Mouse (Mus musculus) forebrain, embryonic 11.5 days (tissue): Measurements from ENCODE around the gene Mapre3. TPM values are rescaled to one million over a fixed set of nuclear protein-coding genes. Genes with fewer than 3 reads are reported as not detected.

Experiments used
- ATAC-seq: fragments of 200-750 bp; cut with Nextera tagmentation; replicated peaks from 2 replicates; pipeline ENCODE4 v1.8.0; 2017; ENCODE audit warnings: moderate TSS enrichment; ENCODE audit not compliant: low FRiP score
- DNase-seq: peaks from one replicate; pipeline ENCODE4 v3.0.0-alpha.2; 2017; ENCODE audit warnings: low spot score
- H3K27ac ChIP-seq: fragments of 300-500 bp; sonication (generic); 2 replicates; pipeline ENCODE4 v1.5.1; 2014; ENCODE audit warnings: low read depth, low read length
- H3K27me3 ChIP-seq: fragments of 300-500 bp; sonication (generic); 2 replicates; pipeline ENCODE4 v1.6.1; 2014; ENCODE audit warnings: mild to moderate bottlenecking, low read length, mixed read lengths; ENCODE audit not compliant: control insufficient read depth, insufficient read depth
- H3K36me3 ChIP-seq: fragments of 300-500 bp; sonication (generic); 2 replicates; pipeline ENCODE4 v1.6.1; 2014; ENCODE audit warnings: mild to moderate bottlenecking, low read length, moderate library complexity, mixed read lengths; ENCODE audit not compliant: control insufficient read depth, insufficient read depth
- H3K4me1 ChIP-seq: fragments of 300-500 bp; sonication (generic); replicated peaks from 2 replicates; pipeline ENCODE4 v1.6.1; 2014; ENCODE audit warnings: low read length, mixed read lengths; ENCODE audit not compliant: control insufficient read depth, insufficient read depth
- H3K4me2 ChIP-seq: fragments of 300-500 bp; sonication (generic); 2 replicates; pipeline ENCODE4 v1.6.1; 2014; ENCODE audit warnings: low read depth, mild to moderate bottlenecking, low read length, moderate library complexity, mixed read lengths; ENCODE audit not compliant: severe bottlenecking
- H3K4me3 ChIP-seq: fragments of 300-500 bp; sonication (generic); 2 replicates; pipeline ENCODE4 v1.5.1; 2014; ENCODE audit warnings: low read depth, low read length
- H3K9ac ChIP-seq: fragments of 300-500 bp; sonication (generic); 2 replicates; pipeline ENCODE4 v1.6.1; 2014; ENCODE audit warnings: low read length
- H3K9me3 ChIP-seq: fragments of 300-500 bp; sonication (generic); 2 replicates; pipeline ENCODE4 v1.6.1; 2016; ENCODE audit warnings: low read length, mixed read lengths; ENCODE audit not compliant: control insufficient read depth
- WGBS: fragments of 180-500 bp; shearing (Covaris S2); extraction: QIAGEN DNeasy Blood & Tissue Kit; methylation state at CpG from one replicate; pipeline ENCODE4 v1.1.7; 2014; 5-methylcytosine and 5-hydroxymethylcytosine counted together
- polyA plus RNA-seq: library from polyadenylated mRNA; unstranded; fragments of >200 nt; fragmentation: Nextera tagmentation; extraction: Ambion mirVana; gene quantifications from 2 replicates; pipeline ENCODE4 v1.2.1, GENCODE M21; 2014

Mapre3 gene
- polyA plus RNA-seq, 1 experiment from 2014 or later, result 39.7 TPM

- H3K27me3 ChIP-seq, result no peaks in the 10 kb centered on the region
- 90% methylated on average over 7 of the region's 7 CpGs for WGBS
- no peak overlapping the region for H3K4me3 ChIP-seq
- H3K4me2 ChIP-seq, result peak overlapping the region; percentile 85; the same call in 1 of the 2 replicates
- H3K27ac ChIP-seq, result no peak overlapping the region
- DNase-seq, result no peak
- no peaks in the 10 kb centered on the region for H3K9me3 ChIP-seq
- no peak for ATAC-seq
- peaks cover 15% of the 10 kb centered on the region; the same call in 1 of the 2 replicates for H3K36me3 ChIP-seq
- peak overlapping the region; percentile 91 for H3K9ac ChIP-seq
- H3K4me1 ChIP-seq, result peaks cover 3% of the 10 kb centered on the region; the same call in 1 of the 2 replicates
Measured at GRCm38 (mm10) chr5:30890375-30890774, 75.9 kb downstream of the Mapre3 start.

GRCm38 (mm10) chr5:30901860-30902259 is 87.4 kb downstream of the Mapre3 start:
- Histone ChIP-seq H3K36me3 (peaks cover 4% of the 10 kb centered on the region), H3K4me3 (no peak overlapping the region), H3K4me2 (no peak overlapping the region), H3K27ac (no peak overlapping the region), H3K4me1 (peaks cover 3% of the 10 kb centered on the region; the same call in 1 of the 2 replicates), H3K9ac (no peak overlapping the region), H3K9me3 (no peaks in the 10 kb centered on the region), H3K27me3 (no peaks in the 10 kb centered on the region)
- no peak for ATAC-seq
- no peak for DNase-seq
- 96% methylated on average over 5 of the region's 5 CpGs for WGBS

- Histone ChIP-seq H3K9me3 (no peaks in the 10 kb centered on the region), H3K9ac (peak within 1 kb of the TSS; percentile 64), H3K27ac (peak within 1 kb of the TSS; percentile 55), H3K4me3 (peak within 1 kb of the TSS; percentile 70), H3K4me1 (peaks cover 5% of the 10 kb centered on the region; the same call in 1 of the 2 replicates), H3K4me2 (peak within 1 kb of the TSS; percentile 89), H3K27me3 (0 out of 2 replicates have a peak, but pooled peaks cover 2% of the 10 kb centered on the region), H3K36me3 (peaks cover 4% of the 10 kb centered on the region)
- under 1% methylated on average over 58 of the region's 58 CpGs for WGBS
- DNase-seq (peak; percentile 96), ATAC-seq (peak; percentile 97)
Measured at GRCm38 (mm10) chr5:30907413-30908059, 93.1 kb downstream of the Mapre3 start, which contains the start of gene Ost4. TSS of gene Ost4 (minus strand) at chr5:30907788.

GRCm38 (mm10) chr5:30908426-30909299 is 94.2 kb downstream of the Mapre3 start:
- Histone ChIP-seq H3K27me3 (0 out of 2 replicates have a peak, but pooled peaks cover 2% of the 10 kb centered on the region), H3K9ac (peak overlapping the region; percentile 64), H3K27ac (no peak overlapping the region; the same call in 1 of the 2 replicates), H3K4me3 (peak overlapping the region; percentile 70; the same call in 1 of the 2 replicates), H3K36me3 (peaks cover 4% of the 10 kb centered on the region), H3K4me2 (peak overlapping the region; percentile 89), H3K4me1 (peaks cover 8% of the 10 kb centered on the region; the same call in 1 of the 2 replicates), H3K9me3 (no peaks in the 10 kb centered on the region)
- no peak for ATAC-seq
- WGBS, result 53% methylated on average over 13 of the region's 13 CpGs
- DNase-seq, result peak; percentile 56

GRCm38 (mm10) chr5:30909300-30909659 is 94.8 kb downstream of the Mapre3 start:
- Histone ChIP-seq H3K4me1 (peaks cover 11% of the 10 kb centered on the region; the same call in 1 of the 2 replicates), H3K4me3 (no peak overlapping the region)

GRCm38 (mm10) chr5:30909863-30910262 is 95.4 kb downstream of the Mapre3 start:
- WGBS, result 87% methylated on average over 7 of the region's 7 CpGs

More at GRCm38 (mm10) chr5:30909300-30909659, 94.8 kb downstream of the Mapre3 start:
- Histone ChIP-seq H3K9ac (no peak overlapping the region), H3K36me3 (peaks cover 4% of the 10 kb centered on the region; the same call in 1 of the 2 replicates), H3K4me2 (no peak overlapping the region), H3K9me3 (no peaks in the 10 kb centered on the region), H3K27me3 (0 out of 2 replicates have a peak, but pooled peaks cover 2% of the 10 kb centered on the region), H3K27ac (no peak overlapping the region)
- DNase-seq (no peak), ATAC-seq (no peak)
- WGBS, result 63% methylated on average over 7 of the region's 7 CpGs

GRCm38 (mm10) chr5:30910481-30910880 is 96.0 kb downstream of the Mapre3 start:
- Histone ChIP-seq H3K27ac (no peak overlapping the region), H3K4me1 (peaks cover 12% of the 10 kb centered on the region; the same call in 1 of the 2 replicates)

More at GRCm38 (mm10) chr5:30909863-30910262, 95.4 kb downstream of the Mapre3 start:
- ATAC-seq (no peak), DNase-seq (no peak)
- Histone ChIP-seq H3K27me3 (0 out of 2 replicates have a peak, but pooled peaks cover 2% of the 10 kb centered on the region), H3K27ac (no peak overlapping the region), H3K9ac (no peak overlapping the region), H3K36me3 (peaks cover 2% of the 10 kb centered on the region; the same call in 1 of the 2 replicates), H3K4me2 (no peak overlapping the region), H3K4me3 (no peak overlapping the region), H3K4me1 (peaks cover 11% of the 10 kb centered on the region; the same call in 1 of the 2 replicates), H3K9me3 (no peaks in the 10 kb centered on the region)

GRCm38 (mm10) chr5:30912156-30912555 is 97.7 kb downstream of the Mapre3 start:
- 0 out of 2 replicates have a peak, but pooled peaks cover 2% of the 10 kb centered on the region for H3K27me3 ChIP-seq
- ATAC-seq, result no peak
- H3K9me3 ChIP-seq, result no peaks in the 10 kb centered on the region
- no peak for DNase-seq
- H3K27ac ChIP-seq, result 0 out of 2 replicates have a peak overlapping the region, but pooled peaks have one; percentile 42
- H3K36me3 ChIP-seq, result no peaks in the 10 kb centered on the region
- no peak overlapping the region for H3K4me2 ChIP-seq
- no peak overlapping the region for H3K4me3 ChIP-seq
- H3K9ac ChIP-seq, result no peak overlapping the region
- peaks cover 13% of the 10 kb centered on the region; the same call in 1 of the 2 replicates for H3K4me1 ChIP-seq
- WGBS, result 68% methylated on average over 5 of the region's 5 CpGs

More at GRCm38 (mm10) chr5:30910481-30910880, 96.0 kb downstream of the Mapre3 start:
- DNase-seq (no peak), ATAC-seq (no peak)
- no peak overlapping the region for H3K9ac ChIP-seq
- H3K36me3 ChIP-seq, result no peaks in the 10 kb centered on the region
- no peaks in the 10 kb centered on the region for H3K9me3 ChIP-seq
- H3K4me3 ChIP-seq, result no peak overlapping the region
- no peak overlapping the region for H3K4me2 ChIP-seq
- H3K27me3 ChIP-seq, result 0 out of 2 replicates have a peak, but pooled peaks cover 2% of the 10 kb centered on the region
